Mouse (Mus musculus): ENCODE results near the gene T2. TPM values are rescaled to one million over a fixed set of nuclear protein-coding genes. Genes with fewer than 3 reads are reported as not detected.
"Not testable (repeated sequence)": the region's sequence is repeated elsewhere in the genome, so short reads cannot be mapped to it uniquely, and the experiment has no call there.

The T2 gene
- polyA plus RNA-seq, 1 experiment from 2014 or later: 0.43 TPM

DNA sequence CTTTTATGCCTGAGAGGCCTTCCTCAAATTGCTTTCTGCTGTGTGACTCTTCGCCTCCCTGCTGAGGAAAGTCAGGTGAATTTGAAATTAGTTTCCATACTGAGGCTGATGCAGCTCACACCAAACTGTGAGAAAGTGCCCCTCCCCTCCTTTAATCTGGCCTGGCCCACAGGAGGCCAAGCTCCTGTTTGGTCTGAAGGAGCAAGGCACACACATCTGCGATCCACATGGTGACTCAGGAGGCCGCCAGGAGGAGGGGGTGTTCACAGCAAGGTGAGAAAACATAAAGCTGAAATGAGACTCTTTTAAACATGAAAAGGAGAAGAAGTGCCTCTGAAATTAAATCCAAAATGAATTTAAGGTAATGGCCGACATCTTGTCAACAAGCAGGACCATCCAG, 40.6 kb downstream of the T2 start:
- H3K4me3 ChIP-seq (ENCODE audit: low read depth, low read length): no peak overlapping the region
- no peak overlapping the region for H3K4me2 ChIP-seq
- H3K27ac ChIP-seq (ENCODE audit: low read depth, low read length): no peak overlapping the region
- H3K36me3 ChIP-seq (ENCODE audit: control insufficient read depth, insufficient read depth, low read length): no peaks in the 10 kb centered on the region
- ATAC-seq (replicated peaks; ENCODE audit: low FRiP score) (no peak), DNase-seq (ENCODE audit: low spot score) (no peak)
- 0 out of 2 replicates have a peak, but pooled peaks cover 5% of the 10 kb centered on the region for H3K27me3 ChIP-seq (replicated peaks; ENCODE audit: control insufficient read depth, insufficient read depth, low read length)
- 58% methylated on average over 4 of the region's 4 CpGs for WGBS
- H3K9ac ChIP-seq (ENCODE audit: low read depth, low read length): no peak overlapping the region
- H3K4me1 ChIP-seq (replicated peaks; ENCODE audit: control insufficient read depth, insufficient read depth, low read length): no peaks in the 10 kb centered on the region
- H3K9me3 ChIP-seq (ENCODE audit: control insufficient read depth, low read length): no peaks in the 10 kb centered on the region

DNA sequence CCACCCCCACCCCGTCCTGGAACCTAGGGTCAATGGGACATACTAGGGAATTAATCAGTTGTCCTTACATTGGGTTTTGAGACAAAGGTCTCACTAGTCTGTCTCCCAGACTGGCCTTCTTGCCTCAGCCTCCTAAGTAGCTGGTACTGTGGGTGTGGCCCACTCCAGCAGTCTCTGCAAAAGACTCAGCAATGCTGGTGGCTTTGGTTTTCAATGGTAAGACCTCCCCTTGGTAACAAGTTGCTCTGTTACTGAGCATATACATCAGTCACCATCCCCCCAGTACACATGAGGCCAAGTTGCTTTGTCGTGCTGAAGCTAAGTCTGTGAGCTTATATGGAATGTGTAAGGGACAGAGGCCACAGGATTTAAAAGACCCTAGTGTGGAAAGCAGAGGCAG, 42.2 kb downstream of the T2 start:
- Histone ChIP-seq H3K9ac (ENCODE audit: low read depth, low read length) (no peak overlapping the region), H3K9me3 (ENCODE audit: control insufficient read depth, low read length) (no peaks in the 10 kb centered on the region), H3K4me2 (no peak overlapping the region), H3K4me1 (replicated peaks; ENCODE audit: control insufficient read depth, insufficient read depth, low read length) (no peaks in the 10 kb centered on the region), H3K4me3 (ENCODE audit: low read depth, low read length) (no peak overlapping the region), H3K27me3 (replicated peaks; ENCODE audit: control insufficient read depth, insufficient read depth, low read length) (no peaks in the 10 kb centered on the region), H3K36me3 (ENCODE audit: control insufficient read depth, insufficient read depth, low read length) (no peaks in the 10 kb centered on the region), H3K27ac (ENCODE audit: low read depth, low read length) (no peak overlapping the region)
- WGBS: 70% methylated on average over 2 of the region's 2 CpGs
- ATAC-seq (replicated peaks; ENCODE audit: low FRiP score) (no peak), DNase-seq (ENCODE audit: low spot score) (no peak)

DNA sequence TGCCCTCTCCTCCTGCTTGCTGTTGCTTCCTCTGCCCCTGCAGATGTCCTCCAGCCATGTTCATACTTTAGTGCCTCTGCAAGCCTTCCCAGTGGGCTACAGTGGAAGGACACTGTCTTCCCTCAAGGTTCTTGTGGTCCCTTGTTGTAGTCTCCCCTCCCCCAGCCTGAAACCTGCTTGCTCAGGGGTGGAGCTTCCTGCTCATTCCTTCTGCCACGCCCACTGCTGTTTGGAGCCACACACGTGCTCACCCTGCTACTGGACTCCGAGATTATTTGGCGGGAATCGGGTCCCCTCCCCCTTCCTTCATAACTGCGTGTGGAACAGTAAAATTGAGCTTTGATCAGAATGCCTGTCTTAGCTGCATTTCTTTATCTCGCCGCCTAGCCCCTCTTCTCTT, 48.1 kb downstream of the T2 start:
- not testable (repeated sequence) for H3K9ac ChIP-seq (ENCODE audit: low read depth, low read length); H3K9me3 ChIP-seq (ENCODE audit: control insufficient read depth, low read length); H3K27me3 ChIP-seq (replicated peaks; ENCODE audit: control insufficient read depth, insufficient read depth, low read length); H3K4me2 ChIP-seq; H3K4me1 ChIP-seq (replicated peaks; ENCODE audit: control insufficient read depth, insufficient read depth, low read length); H3K27ac ChIP-seq (ENCODE audit: low read depth, low read length); DNase-seq (ENCODE audit: low spot score); H3K36me3 ChIP-seq (ENCODE audit: control insufficient read depth, insufficient read depth, low read length); H3K4me3 ChIP-seq (ENCODE audit: low read depth, low read length)
- 0 out of 2 replicates have a peak, but pooled peaks have one; percentile 45 for ATAC-seq (replicated peaks; ENCODE audit: low FRiP score)
- WGBS: 32% methylated on average over 6 of the region's 8 CpGs

DNA sequence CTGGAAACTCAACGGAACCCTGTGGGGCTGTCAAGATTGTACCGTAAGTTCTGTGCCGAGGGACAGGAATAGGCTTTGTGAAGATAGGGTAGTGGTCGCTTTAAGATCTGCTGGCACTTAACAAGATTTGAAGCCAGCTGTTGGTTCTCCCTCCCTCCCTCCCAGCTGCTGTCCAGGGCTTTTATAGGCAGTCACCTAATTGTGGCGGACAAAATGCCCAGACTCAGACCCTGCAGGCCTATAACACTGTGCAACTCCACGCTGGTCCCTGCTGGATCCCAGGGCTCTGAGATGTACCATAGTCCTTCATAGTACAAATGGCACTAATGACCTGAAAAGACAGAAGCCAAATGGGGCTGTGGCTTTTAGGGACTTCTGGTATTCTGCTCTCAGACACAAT, 50.5 kb downstream of the T2 start:
- no peaks in the 10 kb centered on the region for H3K27me3 ChIP-seq (replicated peaks; ENCODE audit: control insufficient read depth, insufficient read depth, low read length)
- no peak for ATAC-seq (replicated peaks; ENCODE audit: low FRiP score)
- no peak overlapping the region for H3K9ac ChIP-seq (ENCODE audit: low read depth, low read length)
- H3K4me2 ChIP-seq: no peak overlapping the region
- H3K4me3 ChIP-seq (ENCODE audit: low read depth, low read length): no peak overlapping the region
- no peaks in the 10 kb centered on the region for H3K9me3 ChIP-seq (ENCODE audit: control insufficient read depth, low read length)
- H3K27ac ChIP-seq (ENCODE audit: low read depth, low read length): no peak overlapping the region
- 50% methylated on average over 6 of the region's 6 CpGs for WGBS
- no peaks in the 10 kb centered on the region for H3K36me3 ChIP-seq (ENCODE audit: control insufficient read depth, insufficient read depth, low read length)
- H3K4me1 ChIP-seq (replicated peaks; ENCODE audit: control insufficient read depth, insufficient read depth, low read length): peaks cover 16% of the 10 kb centered on the region
- DNase-seq (ENCODE audit: low spot score): no peak

DNA sequence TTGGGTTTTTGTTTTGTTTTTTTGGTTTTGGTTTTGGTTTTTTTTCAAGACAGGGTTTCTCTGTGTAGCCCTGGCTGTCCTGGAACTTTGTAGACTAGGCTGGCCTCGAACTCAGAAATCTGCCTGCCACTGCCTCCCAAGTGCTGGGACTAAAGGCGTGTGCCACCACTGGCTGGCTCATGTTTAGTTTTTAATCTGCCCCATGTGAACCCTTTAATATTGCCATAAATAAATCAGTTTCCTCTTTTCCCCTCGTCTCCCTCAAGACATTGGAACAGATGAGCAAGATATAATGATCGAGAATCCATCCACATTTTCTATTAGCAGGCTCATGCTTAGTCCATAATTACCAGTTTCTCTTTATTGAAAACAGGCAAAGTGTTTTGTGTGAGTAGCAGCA, 52.2 kb downstream of the T2 start:
- DNase-seq (ENCODE audit: low spot score); H3K4me2 ChIP-seq; ATAC-seq (replicated peaks; ENCODE audit: low FRiP score); H3K9ac ChIP-seq (ENCODE audit: low read depth, low read length); H3K27ac ChIP-seq (ENCODE audit: low read depth, low read length); H3K36me3 ChIP-seq (ENCODE audit: control insufficient read depth, insufficient read depth, low read length); H3K27me3 ChIP-seq (replicated peaks; ENCODE audit: control insufficient read depth, insufficient read depth, low read length); H3K4me3 ChIP-seq (ENCODE audit: low read depth, low read length); H3K9me3 ChIP-seq (ENCODE audit: control insufficient read depth, low read length): not testable (repeated sequence)
- 66% methylated on average over 4 of the region's 4 CpGs for WGBS
- H3K4me1 ChIP-seq (replicated peaks; ENCODE audit: control insufficient read depth, insufficient read depth, low read length): peaks cover 16% of the 10 kb centered on the region

DNA sequence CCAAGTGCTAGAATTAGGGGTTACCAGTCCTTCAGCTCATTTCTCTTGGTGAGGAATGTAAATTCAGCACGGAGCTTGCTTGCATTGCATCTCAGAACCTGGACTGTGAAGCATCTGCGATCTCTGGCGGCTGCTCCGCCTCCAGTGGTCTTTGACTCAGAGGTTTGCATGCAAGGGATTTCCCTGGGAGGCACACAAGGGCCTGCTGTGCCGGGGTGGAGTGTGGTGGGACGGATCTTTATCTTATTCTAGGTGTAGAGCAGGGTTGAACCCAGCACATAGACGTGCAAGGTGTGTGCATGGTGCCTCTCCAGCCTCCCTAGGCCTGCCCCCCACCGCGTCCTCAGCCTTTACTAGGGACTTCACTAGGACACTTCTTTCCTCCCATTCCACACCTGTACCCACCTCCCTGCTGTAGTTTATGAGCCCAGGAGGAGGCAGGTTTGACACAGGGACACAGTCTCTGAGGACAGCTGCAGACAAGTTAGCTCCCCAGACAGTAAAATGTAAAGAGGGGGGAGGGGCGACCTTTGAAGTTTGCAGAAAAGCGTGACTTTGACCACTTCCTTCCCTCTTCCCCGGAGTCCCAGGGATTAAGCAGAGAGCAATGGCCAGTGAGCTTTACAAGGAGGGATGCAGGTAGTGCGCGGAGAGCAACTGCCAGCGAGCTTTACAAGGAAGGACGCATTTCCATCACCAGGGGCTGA, 53.0 kb downstream of the T2 start:
- no peak overlapping the region for H3K4me3 ChIP-seq (ENCODE audit: low read depth, low read length)
- WGBS: 6% methylated on average over 16 of the region's 16 CpGs
- no peak overlapping the region for H3K27ac ChIP-seq (ENCODE audit: low read depth, low read length)

DNA sequence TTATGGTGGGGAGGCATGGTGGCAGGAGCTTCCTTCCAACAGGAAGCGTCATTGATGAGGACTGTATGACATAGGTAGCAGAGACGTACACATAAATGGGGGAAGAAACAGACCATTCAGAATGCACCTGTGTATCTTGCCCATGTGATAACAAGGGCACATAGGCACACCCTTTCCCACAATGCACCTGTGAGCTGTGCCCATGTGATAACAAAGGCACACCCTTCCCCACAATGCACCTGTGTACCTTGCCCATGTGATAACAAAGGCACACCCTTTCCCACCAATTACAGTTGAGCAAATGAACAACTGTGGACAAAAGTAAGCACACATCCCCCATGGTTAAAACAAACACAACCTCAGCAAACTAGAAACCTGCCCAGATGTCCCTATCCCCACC, 54.5 kb downstream of the T2 start:
- Histone ChIP-seq H3K9me3 (ENCODE audit: control insufficient read depth, low read length) (no peaks in the 10 kb centered on the region), H3K27me3 (replicated peaks; ENCODE audit: control insufficient read depth, insufficient read depth, low read length) (no peaks in the 10 kb centered on the region), H3K36me3 (ENCODE audit: control insufficient read depth, insufficient read depth, low read length) (no peaks in the 10 kb centered on the region), H3K4me2 (no peak overlapping the region), H3K4me3 (ENCODE audit: low read depth, low read length) (no peak overlapping the region), H3K27ac (ENCODE audit: low read depth, low read length) (no peak overlapping the region), H3K4me1 (replicated peaks; ENCODE audit: control insufficient read depth, insufficient read depth, low read length) (peaks cover 18% of the 10 kb centered on the region), H3K9ac (ENCODE audit: low read depth, low read length) (no peak overlapping the region)
- ATAC-seq (replicated peaks; ENCODE audit: low FRiP score) (peak; percentile 62), DNase-seq (ENCODE audit: low spot score) (no peak)
- WGBS: 72% methylated on average over 2 of the region's 2 CpGs

More for the DNA sequence above, 53.0 kb downstream of the T2 start:
- H3K27me3 ChIP-seq (replicated peaks; ENCODE audit: control insufficient read depth, insufficient read depth, low read length): no peaks in the 10 kb centered on the region
- peak overlapping the region; percentile 48 for H3K4me2 ChIP-seq
- DNase-seq (ENCODE audit: low spot score): no peak
- no peaks in the 10 kb centered on the region for H3K9me3 ChIP-seq (ENCODE audit: control insufficient read depth, low read length)
- peaks cover 16% of the 10 kb centered on the region for H3K4me1 ChIP-seq (replicated peaks; ENCODE audit: control insufficient read depth, insufficient read depth, low read length)
- H3K9ac ChIP-seq (ENCODE audit: low read depth, low read length): no peak overlapping the region
- H3K36me3 ChIP-seq (ENCODE audit: control insufficient read depth, insufficient read depth, low read length): no peaks in the 10 kb centered on the region
- peak; percentile 18; the same call in 1 of the 2 replicates for ATAC-seq (replicated peaks; ENCODE audit: low FRiP score)

DNA sequence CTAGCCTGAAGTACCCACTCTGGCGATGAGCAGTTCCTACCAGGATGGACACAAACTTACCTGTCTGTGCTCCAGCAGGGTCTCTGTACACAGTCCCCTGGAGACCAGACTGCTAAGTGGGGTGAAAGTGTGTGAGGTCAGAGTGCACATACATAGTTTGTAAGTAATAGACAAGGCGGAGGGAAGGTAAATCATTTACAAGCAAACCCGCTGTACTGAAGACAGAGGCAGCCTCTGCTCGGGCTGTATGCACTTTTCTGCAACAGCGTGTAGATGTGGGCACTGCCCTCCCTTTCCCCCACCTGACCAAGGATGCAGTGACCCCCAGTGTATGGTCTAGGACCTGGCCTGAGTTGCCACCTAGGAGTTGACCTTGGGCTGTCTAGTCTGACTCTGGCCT, 57.9 kb downstream of the T2 start:
- H3K36me3 ChIP-seq (ENCODE audit: control insufficient read depth, insufficient read depth, low read length): no peaks in the 10 kb centered on the region
- peaks cover 21% of the 10 kb centered on the region for H3K4me1 ChIP-seq (replicated peaks; ENCODE audit: control insufficient read depth, insufficient read depth, low read length)
- H3K27ac ChIP-seq (ENCODE audit: low read depth, low read length): no peak overlapping the region
- no peak overlapping the region for H3K4me2 ChIP-seq
- DNase-seq (ENCODE audit: low spot score) (no peak), ATAC-seq (replicated peaks; ENCODE audit: low FRiP score) (no peak)
- no peak overlapping the region for H3K4me3 ChIP-seq (ENCODE audit: low read depth, low read length)
- H3K9ac ChIP-seq (ENCODE audit: low read depth, low read length): no peak overlapping the region
- H3K27me3 ChIP-seq (replicated peaks; ENCODE audit: control insufficient read depth, insufficient read depth, low read length): no peaks in the 10 kb centered on the region
- 51% methylated on average over 5 of the region's 5 CpGs for WGBS
- H3K9me3 ChIP-seq (ENCODE audit: control insufficient read depth, low read length): no peaks in the 10 kb centered on the region

DNA sequence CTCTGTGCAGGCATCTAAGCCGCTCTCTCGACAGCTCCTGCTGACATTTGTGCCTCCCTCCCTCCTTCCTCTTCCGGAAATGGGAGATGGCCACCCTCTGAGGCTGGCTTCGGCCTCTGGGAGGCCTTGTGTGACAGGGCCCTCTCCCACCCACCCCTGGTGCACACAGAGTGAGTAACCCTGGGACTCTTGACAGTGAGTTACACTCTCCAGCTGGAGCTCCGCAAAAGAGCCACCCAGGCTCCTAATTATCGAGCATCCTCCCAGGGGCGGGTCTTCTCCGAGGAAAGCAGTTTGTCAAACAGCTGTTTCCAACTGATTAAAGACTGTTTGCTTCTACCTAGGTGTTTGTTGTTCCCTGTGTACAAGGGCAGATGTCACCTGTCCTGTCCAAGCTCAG, 59.7 kb downstream of the T2 start:
- Histone ChIP-seq H3K4me1 (replicated peaks; ENCODE audit: control insufficient read depth, insufficient read depth, low read length) (peaks cover 8% of the 10 kb centered on the region), H3K27ac (ENCODE audit: low read depth, low read length) (no peak overlapping the region), H3K4me2 (no peak overlapping the region), H3K36me3 (ENCODE audit: control insufficient read depth, insufficient read depth, low read length) (no peaks in the 10 kb centered on the region), H3K27me3 (replicated peaks; ENCODE audit: control insufficient read depth, insufficient read depth, low read length) (no peaks in the 10 kb centered on the region), H3K4me3 (ENCODE audit: low read depth, low read length) (no peak overlapping the region), H3K9me3 (ENCODE audit: control insufficient read depth, low read length) (no peaks in the 10 kb centered on the region), H3K9ac (ENCODE audit: low read depth, low read length) (0 out of 2 replicates have a peak overlapping the region, but pooled peaks have one; percentile 16)
- WGBS: 17% methylated on average over 8 of the region's 8 CpGs
- ATAC-seq (replicated peaks; ENCODE audit: low FRiP score): peak; percentile 56; the same call in 1 of the 2 replicates
- DNase-seq (ENCODE audit: low spot score): no peak
